Mouse (Mus musculus): ENCODE measurements around the gene Olfml3. TPM values are rescaled to one million over a fixed set of nuclear protein-coding genes. Genes with fewer than 3 reads are reported as not detected.

The Olfml3 gene
- total RNA-seq, 1 experiment from 2014 or later = 3.1 TPM

DNA sequence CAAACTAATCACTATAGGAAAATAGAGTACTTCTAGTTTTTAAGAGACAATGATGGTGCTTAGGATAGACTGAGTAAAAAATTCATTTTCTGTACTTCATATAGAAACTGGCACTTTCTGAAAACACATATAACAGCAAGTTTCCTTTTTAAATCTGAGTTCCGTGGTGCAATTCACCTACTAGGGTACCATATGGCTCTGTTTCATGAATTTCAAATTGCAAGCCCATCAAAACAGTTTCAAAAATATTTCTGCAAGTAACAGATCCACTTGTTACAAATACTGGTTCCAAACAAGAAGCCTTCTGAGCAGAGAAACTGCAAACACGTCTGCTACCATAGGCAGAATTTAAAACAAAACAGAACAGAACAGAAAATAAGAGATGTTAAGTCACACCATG is 13.8 kb upstream of the Olfml3 start:
- ATAC-seq (replicated peaks in 1 of 2; ENCODE audit: insufficient read depth in 1 of 2, low FRiP score in 2 of 2, low TSS enrichment in 1 of 2, low read depth in 1 of 2, poor library complexity in 2 of 2, severe bottlenecking in 2 of 2) = no peak

DNA sequence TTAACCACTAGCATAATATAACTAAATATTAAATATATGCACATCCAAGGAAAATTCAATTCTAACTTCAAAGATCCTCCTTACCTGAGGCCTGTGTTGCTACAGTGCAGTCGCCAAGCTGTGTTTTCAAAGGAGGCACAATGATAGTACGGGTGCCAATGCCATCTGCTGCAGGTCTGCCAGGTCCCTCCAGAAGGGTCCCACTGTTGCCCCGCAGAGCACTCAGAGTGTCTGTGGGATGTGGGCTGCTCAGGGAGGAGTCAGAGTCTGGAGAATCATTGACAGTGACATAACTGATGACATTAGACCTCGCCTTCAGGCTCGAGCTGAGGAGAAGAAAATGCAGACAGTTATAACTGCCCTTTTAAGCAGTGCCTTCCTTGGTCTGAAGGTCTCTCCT is 8.9 kb upstream of the Olfml3 start:
- no peak for ATAC-seq (replicated peaks in 1 of 2; ENCODE audit: insufficient read depth in 1 of 2, low FRiP score in 2 of 2, low TSS enrichment in 1 of 2, low read depth in 1 of 2, poor library complexity in 2 of 2, severe bottlenecking in 2 of 2)

DNA sequence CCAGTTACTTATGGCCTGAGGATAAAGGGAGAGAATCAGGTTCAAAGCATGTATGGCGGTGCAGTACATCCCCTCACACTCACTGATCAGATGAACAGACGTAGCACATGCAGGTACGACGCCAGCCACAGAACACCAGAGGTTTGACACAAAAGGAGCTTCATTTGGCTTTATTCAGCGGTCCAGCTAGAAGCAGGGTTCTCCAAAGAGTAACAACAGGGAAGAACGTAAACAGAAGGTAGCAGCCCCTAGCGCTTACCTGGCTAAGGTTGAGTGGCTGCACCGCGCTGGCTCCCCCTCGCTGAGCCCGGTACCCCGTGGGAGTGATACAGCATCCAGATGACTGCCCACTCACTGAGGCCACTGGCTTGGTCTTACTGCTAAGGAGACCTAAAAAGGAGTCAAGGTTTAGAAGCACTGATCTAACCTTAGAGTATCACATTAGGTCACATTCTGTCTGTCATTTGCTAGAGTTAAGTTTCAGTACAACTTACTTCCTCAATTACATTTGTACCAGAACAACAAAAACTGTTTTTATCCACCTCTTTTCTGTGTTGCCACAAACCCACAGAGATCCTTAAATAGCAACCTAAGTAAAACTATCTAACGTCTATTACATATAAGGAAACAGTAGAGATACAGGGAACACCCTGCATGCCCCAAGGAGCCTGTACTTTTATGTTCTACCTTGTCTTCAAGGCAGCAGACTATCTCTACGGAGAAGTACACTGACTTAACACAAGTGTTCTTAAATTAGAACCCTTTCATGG is 7.4 kb upstream of the Olfml3 start:
- peak; percentile 29 to 30; a peak in 2 of 4 replicates for ATAC-seq (replicated peaks in 1 of 2; ENCODE audit: insufficient read depth in 1 of 2, low FRiP score in 2 of 2, low TSS enrichment in 1 of 2, low read depth in 1 of 2, poor library complexity in 2 of 2, severe bottlenecking in 2 of 2)

DNA sequence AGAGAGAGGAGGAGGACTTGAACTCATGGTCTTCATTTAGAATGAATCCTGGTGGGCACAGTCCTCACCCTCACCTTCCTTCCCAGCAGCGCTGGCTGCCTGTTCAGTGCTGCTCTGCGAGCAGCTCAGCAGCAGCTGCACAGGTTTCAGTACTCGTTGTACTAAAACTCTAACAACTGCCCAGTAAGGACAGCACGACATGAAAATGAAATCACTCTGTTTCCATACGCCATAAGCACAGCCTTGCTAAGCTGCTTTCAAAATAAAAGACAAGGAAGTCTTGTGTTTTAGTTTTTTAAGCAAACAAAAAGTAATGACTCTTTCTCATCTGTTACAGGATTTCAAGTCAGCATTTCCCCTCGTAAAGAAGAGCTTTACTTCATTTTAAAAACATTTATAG is 5.4 kb upstream of the Olfml3 start:
- no peak for ATAC-seq (replicated peaks in 1 of 2; ENCODE audit: insufficient read depth in 1 of 2, low FRiP score in 2 of 2, low TSS enrichment in 1 of 2, low read depth in 1 of 2, poor library complexity in 2 of 2, severe bottlenecking in 2 of 2)

DNA sequence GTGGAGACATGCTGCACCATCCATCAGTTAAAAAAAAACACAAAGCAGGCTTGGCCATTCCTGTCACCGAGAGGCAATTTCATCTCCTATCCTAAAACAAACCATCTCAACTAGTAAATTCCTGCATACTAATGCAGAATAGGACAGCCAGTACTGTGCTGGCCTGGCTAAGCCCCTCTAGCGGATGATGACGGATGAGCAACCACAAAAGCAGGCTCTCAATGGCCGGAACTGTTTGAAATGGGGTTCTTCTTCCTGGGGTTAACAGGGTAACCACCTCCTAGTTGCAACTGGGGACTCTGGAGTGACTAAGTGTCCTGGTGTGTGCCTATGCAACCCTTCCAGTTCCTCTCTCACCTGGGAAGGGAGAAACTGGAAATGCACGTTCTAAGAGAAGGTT is 2.5 kb upstream of the Olfml3 start:
- ATAC-seq (replicated peaks in 1 of 2; ENCODE audit: insufficient read depth in 1 of 2, low FRiP score in 2 of 2, low TSS enrichment in 1 of 2, low read depth in 1 of 2, poor library complexity in 2 of 2, severe bottlenecking in 2 of 2) = no peak

- ATAC-seq (replicated peaks in 1 of 2; ENCODE audit: insufficient read depth in 1 of 2, low FRiP score in 2 of 2, low TSS enrichment in 1 of 2, low read depth in 1 of 2, poor library complexity in 2 of 2, severe bottlenecking in 2 of 2) = no peak
Measured at GRCm38 (mm10) chr3:103739329-103739728, 1.5 kb upstream of the Olfml3 start, which contains the start of gene Gm10964. Gene Gm10964 (plus strand): TSS chr3:103739366.

DNA sequence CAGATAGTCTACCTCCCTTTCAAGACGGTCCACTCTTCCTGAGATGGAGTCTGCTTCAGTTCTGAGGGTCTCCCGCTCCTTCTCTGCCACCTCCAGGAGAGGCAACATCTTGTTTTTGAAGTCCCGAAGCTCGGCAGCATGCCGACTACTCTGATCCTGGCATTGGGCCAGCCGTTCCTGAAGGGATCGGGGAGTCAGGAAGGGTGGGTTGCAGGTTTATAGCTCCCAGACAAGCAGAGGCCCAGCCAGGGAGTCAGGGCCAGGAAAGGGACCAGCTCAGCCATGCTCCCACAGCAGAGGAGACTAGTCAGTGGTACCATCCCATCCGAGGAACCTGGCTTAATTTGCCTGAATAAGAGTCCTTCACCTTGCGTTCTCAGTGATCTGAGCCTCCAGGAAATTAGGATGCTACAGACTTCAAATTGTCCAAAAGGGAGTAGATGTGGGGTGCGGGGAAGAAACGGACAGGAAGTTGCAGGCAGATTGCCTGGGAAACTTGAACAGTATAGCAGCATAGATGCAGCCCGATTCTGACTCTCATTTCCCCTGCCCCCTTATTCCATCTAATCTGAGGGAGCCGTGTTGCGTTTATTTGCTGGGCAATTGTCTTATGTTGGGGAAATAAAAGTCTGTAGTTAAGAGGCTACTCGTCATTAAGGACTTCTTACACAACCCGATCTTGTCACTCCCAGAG is 593 bp downstream of the Olfml3 start:
- no peak for ATAC-seq (replicated peaks in 1 of 2; ENCODE audit: insufficient read depth in 1 of 2, low FRiP score in 2 of 2, low TSS enrichment in 1 of 2, low read depth in 1 of 2, poor library complexity in 2 of 2, severe bottlenecking in 2 of 2)

DNA sequence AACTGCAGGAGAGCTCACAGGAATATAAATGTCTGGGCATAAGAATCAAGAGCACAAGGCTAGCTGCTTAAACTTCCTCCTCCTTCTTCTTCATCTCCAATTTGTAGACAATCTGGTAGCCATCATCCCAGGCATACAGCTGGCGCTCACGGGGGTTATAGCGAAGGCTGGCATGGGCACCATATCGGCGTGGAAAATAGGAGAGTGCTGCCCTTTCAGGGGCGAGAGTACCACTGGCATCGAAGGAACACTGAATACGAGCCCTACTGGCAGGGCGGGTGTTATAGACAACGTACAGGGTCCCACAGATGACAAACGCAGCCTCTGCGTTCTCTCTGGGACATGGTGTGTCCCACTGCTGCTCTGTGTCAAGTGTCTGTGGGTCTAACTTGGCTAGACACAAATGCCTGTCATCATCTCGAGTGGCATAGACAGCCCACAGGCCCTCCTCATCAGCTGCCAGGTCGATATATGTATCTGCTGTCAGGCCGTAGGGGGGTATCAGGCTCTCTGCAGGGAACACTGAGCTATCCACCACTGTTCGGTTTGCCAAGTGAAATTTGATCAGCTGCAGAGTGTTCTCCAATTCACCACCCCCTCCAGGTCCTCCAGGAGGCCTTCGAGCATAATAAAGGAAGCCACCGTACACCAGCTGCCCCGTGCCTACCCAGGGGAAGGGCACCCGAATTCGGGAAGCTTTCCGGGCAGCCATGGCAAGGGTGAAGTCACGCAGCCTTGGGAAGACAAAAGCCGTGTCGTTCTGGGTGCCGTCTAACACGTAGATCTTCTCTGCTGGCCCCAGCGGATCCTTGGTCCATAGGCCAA is 1.8 kb downstream of the Olfml3 start:
- no peak for ATAC-seq (replicated peaks in 1 of 2; ENCODE audit: insufficient read depth in 1 of 2, low FRiP score in 2 of 2, low TSS enrichment in 1 of 2, low read depth in 1 of 2, poor library complexity in 2 of 2, severe bottlenecking in 2 of 2)

GRCm38 (mm10) chr3:103734696-103735519 is 2.9 kb downstream of the Olfml3 start:
- ATAC-seq (replicated peaks in 1 of 2; ENCODE audit: insufficient read depth in 1 of 2, low FRiP score in 2 of 2, low TSS enrichment in 1 of 2, low read depth in 1 of 2, poor library complexity in 2 of 2, severe bottlenecking in 2 of 2) = no peak

GRCm38 (mm10) chr3:103733799-103734695 is 3.8 kb downstream of the Olfml3 start:
- ATAC-seq (replicated peaks in 1 of 2; ENCODE audit: insufficient read depth in 1 of 2, low FRiP score in 2 of 2, low TSS enrichment in 1 of 2, low read depth in 1 of 2, poor library complexity in 2 of 2, severe bottlenecking in 2 of 2) = no peak

DNA sequence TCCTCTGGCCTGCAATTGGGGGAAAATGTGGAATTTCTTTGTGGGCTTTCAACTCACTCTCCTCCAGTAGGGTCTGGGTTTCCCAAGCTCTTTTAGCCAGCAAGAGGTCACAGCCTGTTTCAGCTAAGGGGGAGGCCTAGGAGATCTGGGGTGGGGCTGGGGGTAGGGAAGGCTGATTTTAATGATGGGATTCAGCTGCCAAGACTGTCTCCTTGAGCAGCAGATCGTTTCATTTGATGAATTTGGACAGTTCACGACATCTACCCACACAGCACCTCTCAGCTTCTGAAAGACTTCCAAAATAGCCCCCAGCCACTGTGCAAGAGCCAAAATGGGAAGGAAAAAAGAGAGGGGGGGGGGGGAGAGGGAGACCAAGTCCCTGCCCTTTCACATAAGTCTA is 4.6 kb downstream of the Olfml3 start:
- ATAC-seq (replicated peaks in 1 of 2; ENCODE audit: insufficient read depth in 1 of 2, low FRiP score in 2 of 2, low TSS enrichment in 1 of 2, low read depth in 1 of 2, poor library complexity in 2 of 2, severe bottlenecking in 2 of 2) = no peak

DNA sequence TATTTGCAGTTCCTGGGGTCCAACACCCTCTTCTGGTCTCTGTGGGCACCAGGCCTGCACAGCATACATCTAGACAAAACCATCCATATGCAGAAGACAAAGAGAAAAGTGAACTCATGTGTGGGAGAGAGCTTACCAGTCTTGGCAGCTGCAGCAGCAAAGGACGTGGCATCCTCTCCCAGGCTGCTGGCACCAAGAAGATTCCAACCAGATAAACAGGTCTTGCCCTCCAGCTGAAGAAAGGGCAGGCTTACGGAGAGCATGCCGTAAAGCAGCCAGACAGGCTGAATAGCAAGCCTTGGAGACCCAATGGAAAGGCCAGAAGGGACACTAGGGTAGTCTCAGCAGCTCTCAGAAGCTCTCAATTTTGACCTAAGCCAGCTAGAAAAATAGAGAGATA is 5.7 kb downstream of the Olfml3 start:
- ATAC-seq (replicated peaks in 1 of 2; ENCODE audit: insufficient read depth in 1 of 2, low FRiP score in 2 of 2, low TSS enrichment in 1 of 2, low read depth in 1 of 2, poor library complexity in 2 of 2, severe bottlenecking in 2 of 2) = no peak

- no peak for ATAC-seq (replicated peaks in 1 of 2; ENCODE audit: insufficient read depth in 1 of 2, low FRiP score in 2 of 2, low TSS enrichment in 1 of 2, low read depth in 1 of 2, poor library complexity in 2 of 2, severe bottlenecking in 2 of 2)
Measured at GRCm38 (mm10) chr3:103729850-103730249, 8.0 kb downstream of the Olfml3 start.

- 0 out of 4 replicates have a peak, but pooled peaks of 1 of the 2 experiments have one; percentile 27 for ATAC-seq (replicated peaks in 1 of 2; ENCODE audit: insufficient read depth in 1 of 2, low FRiP score in 2 of 2, low TSS enrichment in 1 of 2, low read depth in 1 of 2, poor library complexity in 2 of 2, severe bottlenecking in 2 of 2)
Measured at GRCm38 (mm10) chr3:103727813-103728326, 9.9 kb downstream of the Olfml3 start.

GRCm38 (mm10) chr3:103726642-103727041 is 11.2 kb downstream of the Olfml3 start:
- ATAC-seq (replicated peaks in 1 of 2; ENCODE audit: insufficient read depth in 1 of 2, low FRiP score in 2 of 2, low TSS enrichment in 1 of 2, low read depth in 1 of 2, poor library complexity in 2 of 2, severe bottlenecking in 2 of 2) = no peak

- ATAC-seq (replicated peaks in 1 of 2; ENCODE audit: insufficient read depth in 1 of 2, low FRiP score in 2 of 2, low TSS enrichment in 1 of 2, low read depth in 1 of 2, poor library complexity in 2 of 2, severe bottlenecking in 2 of 2) = peak; percentile 29 to 32; a peak in 2 of 4 replicates
Measured at GRCm38 (mm10) chr3:103724137-103724536, 13.7 kb downstream of the Olfml3 start.

Measured in hematopoietic stem cell, adult 5-6 weeks (primary cell).